Mouse (Mus musculus) hindbrain, embryonic 15.5 days (tissue): ENCODE measurements at regions not wholly inside any gene's neighbourhood (a gene's known extent, or its start where the extent isn't known, plus 50 kb on each side); places are given as distances from the start of the nearest gene placed in this dataset.

Source experiments
- ATAC-seq: fragments of 200-750 bp; cut with Nextera tagmentation; 2 replicates; pipeline ENCODE4 v1.8.0; 2017; ENCODE audit warnings: low read depth, moderate number of reproducible peaks, moderate TSS enrichment; ENCODE audit not compliant: low FRiP score
- H3K27ac ChIP-seq: fragments of 300-500 bp; sonication (generic); replicated peaks from 2 replicates; pipeline ENCODE4 v1.5.1; 2015; ENCODE audit warnings: mild to moderate bottlenecking, inconsistent platforms
- H3K27me3 ChIP-seq: fragments of 300-500 bp; sonication (generic); 2 replicates; pipeline ENCODE4 v1.6.1; 2015; ENCODE audit warnings: control low read depth, inconsistent platforms
- H3K36me3 ChIP-seq: fragments of 300-500 bp; sonication (generic); 2 replicates; pipeline ENCODE4 v1.6.1; 2015; ENCODE audit warnings: control low read depth, inconsistent platforms
- H3K4me1 ChIP-seq: fragments of 300-500 bp; sonication (generic); replicated peaks from 2 replicates; pipeline ENCODE4 v1.6.1; 2015; ENCODE audit warnings: control low read depth, inconsistent platforms
- H3K4me2 ChIP-seq: fragments of 300-500 bp; sonication (generic); 2 replicates; pipeline ENCODE4 v1.6.1; 2015; ENCODE audit warnings: moderate library complexity, mild to moderate bottlenecking, inconsistent platforms
- H3K4me3 ChIP-seq: fragments of 300-500 bp; sonication (generic); 2 replicates; pipeline ENCODE4 v1.5.1; 2015; ENCODE audit warnings: mild to moderate bottlenecking, inconsistent platforms
- H3K9ac ChIP-seq: fragments of 300-500 bp; sonication (generic); 2 replicates; pipeline ENCODE4 v1.6.1; 2015; ENCODE audit warnings: inconsistent platforms
- H3K9me3 ChIP-seq: fragments of 300-500 bp; sonication (generic); 2 replicates; pipeline ENCODE4 v1.6.1; 2016; ENCODE audit warnings: control low read depth, inconsistent platforms
- WGBS: fragments of 180-500 bp; shearing (Covaris S2); methylation state at CpG from one replicate; pipeline ENCODE4 v1.1.7; 2015; 5-methylcytosine and 5-hydroxymethylcytosine counted together

DNA sequence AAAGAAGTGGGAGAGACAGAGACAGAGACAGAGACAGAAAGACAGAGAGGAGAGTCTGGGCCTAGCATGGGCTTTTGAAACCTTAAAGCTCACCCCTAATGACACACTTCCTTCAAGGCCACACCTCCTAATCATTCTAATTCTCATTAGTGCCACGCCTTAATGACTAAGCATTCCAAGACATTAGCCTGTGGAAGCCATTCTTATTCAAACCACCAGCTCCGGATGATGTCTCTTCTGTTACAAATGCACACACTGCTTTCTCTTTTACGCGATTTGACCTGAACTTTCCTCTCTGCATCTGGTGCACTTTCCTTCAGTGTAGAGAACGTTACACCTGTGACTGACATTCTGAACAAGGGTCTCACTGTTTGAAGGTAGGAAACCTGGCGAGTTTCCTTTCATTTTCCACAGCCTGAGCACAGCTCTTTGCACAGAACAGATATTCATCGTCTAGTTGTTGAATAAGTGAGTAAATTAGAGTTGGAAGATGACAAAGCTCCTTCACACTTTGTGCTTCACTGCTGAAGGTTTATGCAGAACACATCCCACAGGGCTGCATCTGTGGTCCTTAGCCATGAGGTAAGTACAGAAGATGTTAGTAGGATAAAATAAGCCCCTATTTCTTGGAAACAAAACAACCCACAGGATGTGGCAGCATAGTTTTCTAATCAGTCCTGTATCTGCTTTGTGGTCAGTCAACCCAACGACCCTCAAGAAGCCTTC, 116.8 kb downstream of the Faxc start:
- H3K4me1 ChIP-seq: no peaks in the 10 kb centered on the region
- no peaks in the 10 kb centered on the region for H3K9me3 ChIP-seq
- WGBS: 66% methylated on average over 8 of the region's 8 CpGs
- H3K36me3 ChIP-seq: no peaks in the 10 kb centered on the region
- H3K27me3 ChIP-seq: no peaks in the 10 kb centered on the region
- ATAC-seq: no peak
- no peak overlapping the region for H3K27ac ChIP-seq
- H3K4me2 ChIP-seq: no peak overlapping the region
- H3K4me3 ChIP-seq: no peak overlapping the region
- no peak overlapping the region for H3K9ac ChIP-seq

DNA sequence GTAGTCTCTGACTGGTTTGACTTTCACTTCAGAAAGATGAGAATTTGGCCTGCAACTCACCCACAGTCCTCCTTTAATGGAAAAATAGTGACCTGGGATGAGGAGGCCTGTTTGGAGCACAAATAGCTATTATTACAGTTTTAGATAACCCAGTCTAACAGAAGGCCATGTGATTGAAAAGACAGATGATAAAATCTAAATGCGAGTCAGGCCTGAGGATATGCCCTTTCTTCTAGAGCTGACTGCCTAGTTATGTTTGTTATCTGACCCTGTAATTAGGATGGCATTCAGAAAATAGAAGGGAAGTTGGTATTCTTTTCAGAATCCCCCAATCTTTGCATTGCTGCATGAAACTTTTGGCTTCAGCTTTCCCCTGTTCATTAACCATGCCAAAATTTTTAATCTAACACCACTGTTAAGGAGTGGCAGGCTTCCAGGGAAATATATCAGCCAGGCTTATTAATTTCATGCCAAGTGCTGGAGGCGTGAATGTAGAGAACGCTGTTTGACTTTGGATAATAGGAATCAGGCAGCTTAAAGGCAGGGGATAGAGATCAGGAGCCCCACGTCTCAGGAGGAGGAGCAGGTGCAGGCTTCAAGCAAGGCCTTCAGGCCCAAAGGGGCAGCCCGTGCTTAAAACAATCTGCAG, 135.8 kb downstream of the Faxc start:
- no peak overlapping the region for H3K27ac ChIP-seq
- ATAC-seq: peak; percentile 75
- 25% methylated on average over 5 of the region's 5 CpGs for WGBS

DNA sequence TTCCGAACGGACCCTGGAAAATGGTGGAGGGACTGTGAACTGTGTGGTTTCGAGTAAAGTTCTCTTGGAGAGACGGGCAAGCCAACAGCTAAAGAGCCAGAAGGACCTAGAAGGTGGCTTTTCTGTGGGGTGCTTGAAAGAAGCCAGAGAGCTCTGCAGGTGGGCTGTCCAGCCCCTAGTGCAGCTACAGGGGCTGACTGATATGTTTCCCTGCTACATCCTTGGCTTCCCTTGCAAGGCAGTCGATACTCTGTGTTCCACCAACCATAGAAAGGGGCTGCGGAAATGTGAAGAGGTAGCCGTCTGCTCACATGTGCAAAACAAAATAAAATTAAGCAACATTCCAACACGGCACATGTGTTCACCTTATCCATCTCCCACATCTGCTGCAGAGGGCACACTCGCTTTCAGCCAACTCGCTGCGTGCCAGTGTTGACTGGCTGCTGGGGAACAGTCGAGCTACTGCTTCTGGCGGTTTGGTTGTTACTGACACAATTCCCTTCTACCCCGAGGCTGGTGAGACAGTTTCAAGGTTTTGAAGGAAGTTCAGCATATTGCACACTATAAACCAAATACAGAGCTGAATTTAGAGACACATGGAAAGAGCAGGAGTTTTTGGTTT, 136.7 kb downstream of the Faxc start:
- Histone ChIP-seq H3K9me3 (no peaks in the 10 kb centered on the region), H3K4me1 (peaks cover 6% of the 10 kb centered on the region), H3K4me3 (no peak overlapping the region), H3K9ac (no peak overlapping the region), H3K27ac (no peak overlapping the region; the same call in 1 of the 2 replicates), H3K4me2 (peak overlapping the region; percentile 5; the same call in 1 of the 2 replicates), H3K27me3 (no peaks in the 10 kb centered on the region), H3K36me3 (no peaks in the 10 kb centered on the region)
- ATAC-seq: peak; percentile 59; the same call in 1 of the 2 replicates
- WGBS: 51% methylated on average over 14 of the region's 14 CpGs

More for the DNA sequence above, 135.8 kb downstream of the Faxc start:
- Histone ChIP-seq H3K4me3 (no peak overlapping the region), H3K9ac (no peak overlapping the region), H3K4me2 (no peak overlapping the region), H3K36me3 (no peaks in the 10 kb centered on the region), H3K9me3 (no peaks in the 10 kb centered on the region), H3K27me3 (no peaks in the 10 kb centered on the region), H3K4me1 (peaks cover 6% of the 10 kb centered on the region)

DNA sequence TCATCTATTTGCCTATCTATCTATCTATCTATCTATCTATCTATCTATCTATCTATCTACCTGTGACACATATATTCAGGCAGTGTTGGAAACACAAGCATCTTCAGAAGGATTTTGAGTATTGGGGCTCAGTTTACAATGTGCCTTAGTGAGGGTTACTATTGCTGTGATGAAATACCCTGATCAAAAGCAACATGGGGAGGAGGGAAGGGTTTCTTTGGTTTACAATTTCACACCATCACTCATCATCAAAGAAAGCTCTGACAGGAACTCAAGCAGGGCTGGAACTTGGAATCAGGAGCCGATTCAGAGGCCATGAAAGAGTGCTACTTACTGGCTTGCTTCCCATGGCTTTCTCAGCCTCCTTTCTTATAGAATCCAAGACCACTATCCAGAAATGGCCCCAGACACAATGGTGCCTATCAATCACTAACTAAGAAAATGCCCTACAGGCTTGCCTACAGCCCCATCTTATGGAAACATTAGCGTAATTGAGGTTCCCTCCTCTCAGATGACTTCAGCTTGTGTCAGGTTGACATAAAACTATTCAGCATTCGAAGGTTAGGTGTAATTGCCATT, 157.2 kb downstream of the Faxc start:
- no peaks in the 10 kb centered on the region for H3K36me3 ChIP-seq
- no peak overlapping the region for H3K4me2 ChIP-seq
- no peak overlapping the region for H3K27ac ChIP-seq
- H3K27me3 ChIP-seq: no peaks in the 10 kb centered on the region
- peak; percentile 61 for ATAC-seq
- H3K9ac ChIP-seq: no peak overlapping the region
- H3K4me3 ChIP-seq: no peak overlapping the region
- no peaks in the 10 kb centered on the region; the same call in 1 of the 2 replicates for H3K4me1 ChIP-seq
- peaks cover 4% of the 10 kb centered on the region; the same call in 1 of the 2 replicates for H3K9me3 ChIP-seq
- 29% methylated on average over 3 of the region's 3 CpGs for WGBS

DNA sequence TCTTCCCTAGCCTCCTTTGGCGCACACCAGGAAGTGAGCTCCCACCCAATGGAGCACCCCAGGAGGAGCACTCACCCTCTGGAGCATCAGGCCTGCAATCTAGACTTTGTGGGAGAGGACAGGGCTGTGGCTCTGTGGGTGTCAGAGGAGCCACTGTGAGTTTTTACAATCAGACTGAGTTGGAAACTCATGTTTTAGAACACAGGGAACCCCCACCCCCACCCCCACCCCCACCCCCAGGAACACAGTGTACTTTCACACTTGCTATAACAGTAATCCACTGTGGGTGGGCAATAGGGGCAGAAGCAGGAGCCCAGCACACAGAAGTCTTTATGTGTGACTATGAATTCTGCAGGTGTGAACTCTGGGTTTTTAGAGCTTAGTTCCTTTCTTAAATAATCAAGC, 158.5 kb downstream of the Faxc start:
- no peak overlapping the region for H3K4me3 ChIP-seq
- no peaks in the 10 kb centered on the region for H3K36me3 ChIP-seq
- no peaks in the 10 kb centered on the region for H3K9me3 ChIP-seq
- H3K4me2 ChIP-seq: no peak overlapping the region
- H3K27me3 ChIP-seq: no peaks in the 10 kb centered on the region
- WGBS: 94% methylated on average over 1 of the region's 1 CpGs
- ATAC-seq: no peak
- no peak overlapping the region for H3K27ac ChIP-seq
- H3K9ac ChIP-seq: no peak overlapping the region
- peaks cover 5% of the 10 kb centered on the region for H3K4me1 ChIP-seq

DNA sequence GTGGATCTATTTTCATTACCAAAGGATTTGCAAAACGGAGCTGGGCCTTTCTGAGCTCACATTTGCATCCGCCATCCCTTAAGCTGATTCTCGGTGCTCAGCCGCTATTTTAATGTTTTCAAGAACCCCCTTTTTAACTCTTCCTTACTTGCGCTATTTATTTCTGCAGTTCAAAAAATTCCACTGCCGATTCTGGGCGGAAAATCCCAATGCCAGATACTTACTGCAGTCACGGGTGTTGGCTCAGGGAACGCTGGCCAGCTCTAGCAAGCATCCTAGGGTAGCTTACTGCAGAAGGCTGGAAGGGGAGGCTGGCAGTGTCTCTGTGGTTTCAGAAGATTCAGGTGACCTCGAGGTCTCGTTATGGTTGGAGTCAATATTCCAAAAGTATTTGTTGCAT, 159.4 kb downstream of the Faxc start:
- Histone ChIP-seq H3K4me1 (peaks cover 14% of the 10 kb centered on the region), H3K9ac (no peak overlapping the region), H3K36me3 (no peaks in the 10 kb centered on the region), H3K27me3 (no peaks in the 10 kb centered on the region), H3K4me2 (no peak overlapping the region), H3K4me3 (no peak overlapping the region), H3K9me3 (no peaks in the 10 kb centered on the region), H3K27ac (no peak overlapping the region)
- 80% methylated on average over 11 of the region's 11 CpGs for WGBS
- ATAC-seq: no peak

DNA sequence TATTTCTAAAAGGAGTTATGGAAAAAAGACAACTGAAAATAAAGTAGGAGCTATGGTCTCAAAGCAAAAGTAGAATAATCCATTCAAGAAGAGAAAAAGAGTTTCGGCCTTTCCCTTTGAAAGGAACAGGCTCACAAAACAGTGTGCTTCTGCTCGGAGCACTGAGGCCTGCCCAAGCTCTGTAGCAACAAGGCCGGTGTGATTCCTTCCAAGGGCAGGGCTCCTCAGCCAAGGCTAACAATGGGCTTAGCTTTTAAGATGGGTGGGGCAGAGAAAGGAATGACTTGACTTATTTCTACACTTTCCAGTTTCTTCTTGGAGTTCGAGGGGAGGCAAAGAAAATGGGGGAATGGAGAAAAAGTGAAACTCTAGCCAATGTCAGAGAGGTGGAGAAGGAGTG, 161.4 kb downstream of the Faxc start:
- Histone ChIP-seq H3K4me1 (peaks cover 24% of the 10 kb centered on the region), H3K9me3 (no peaks in the 10 kb centered on the region), H3K4me2 (no peak overlapping the region), H3K9ac (no peak overlapping the region), H3K27me3 (no peaks in the 10 kb centered on the region), H3K27ac (no peak overlapping the region), H3K4me3 (no peak overlapping the region), H3K36me3 (no peaks in the 10 kb centered on the region)
- ATAC-seq: no peak
- 83% methylated on average over 4 of the region's 4 CpGs for WGBS

DNA sequence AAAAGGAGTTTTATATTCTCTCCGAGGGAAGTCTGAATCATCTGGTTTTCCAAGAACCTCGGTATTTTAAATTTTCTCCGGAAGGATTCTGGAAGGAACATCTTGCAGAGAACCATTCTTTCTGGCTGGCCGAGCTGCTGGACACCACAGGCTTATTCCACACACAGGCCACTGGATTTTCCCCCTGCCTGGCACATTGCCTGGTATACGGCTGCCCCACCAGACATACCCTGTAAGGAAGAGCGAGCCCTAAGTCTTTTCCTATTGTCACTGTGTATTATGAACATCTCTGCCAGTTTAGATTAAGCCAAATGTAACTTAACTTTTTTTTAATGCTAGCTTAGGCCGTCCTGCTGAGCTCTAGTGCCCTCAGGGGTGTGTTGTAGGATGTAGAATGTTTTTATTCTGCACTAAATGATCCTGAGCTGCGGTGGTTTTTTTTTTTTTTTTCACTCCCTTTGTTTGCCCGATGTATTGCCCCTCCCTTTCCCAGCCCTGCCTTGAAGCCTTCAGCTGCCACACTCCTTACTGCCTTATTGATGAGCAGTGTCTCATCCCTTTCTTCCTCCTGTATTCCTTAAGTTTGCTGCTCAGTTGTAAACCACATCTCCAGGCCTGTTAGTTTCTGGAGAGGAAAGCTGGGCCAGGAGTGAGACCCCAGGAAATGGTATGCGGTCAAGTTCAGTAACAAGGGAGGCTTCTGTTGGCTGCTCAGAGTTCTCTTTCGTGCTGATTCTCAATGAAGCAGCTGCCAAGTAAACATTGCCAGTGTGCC, 164.3 kb downstream of the Faxc start:
- Histone ChIP-seq H3K4me2 (peak overlapping the region; percentile 26; the same call in 1 of the 2 replicates), H3K27me3 (no peaks in the 10 kb centered on the region), H3K4me1 (peaks cover 24% of the 10 kb centered on the region), H3K4me3 (no peak overlapping the region), H3K9ac (no peak overlapping the region), H3K27ac (peak overlapping the region; percentile 73), H3K9me3 (no peaks in the 10 kb centered on the region), H3K36me3 (no peaks in the 10 kb centered on the region)
- 15% methylated on average over 11 of the region's 11 CpGs for WGBS
- peak; percentile 81 for ATAC-seq

DNA sequence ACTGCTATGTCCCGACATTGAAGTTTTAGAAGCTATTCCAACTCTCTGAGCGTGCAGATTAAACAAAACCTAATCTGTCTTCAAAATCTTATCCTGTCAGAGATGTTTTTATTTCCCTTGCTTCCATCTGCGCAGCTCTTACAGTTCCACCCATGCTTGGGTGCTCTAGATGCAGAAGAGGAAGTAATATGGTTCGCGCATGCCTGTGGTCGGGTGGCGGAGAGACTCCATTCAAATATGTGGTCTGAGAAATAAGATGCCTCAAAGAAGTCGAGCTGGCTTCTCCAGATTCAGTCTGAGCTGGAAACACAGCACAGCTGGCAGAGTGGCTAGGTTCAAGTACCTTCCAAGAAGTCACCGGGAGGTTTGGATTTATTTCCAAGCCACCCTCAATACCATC, 167.5 kb downstream of the Faxc start:
- ATAC-seq: no peak
- no peak overlapping the region for H3K4me3 ChIP-seq
- 91% methylated on average over 9 of the region's 9 CpGs for WGBS

DNA sequence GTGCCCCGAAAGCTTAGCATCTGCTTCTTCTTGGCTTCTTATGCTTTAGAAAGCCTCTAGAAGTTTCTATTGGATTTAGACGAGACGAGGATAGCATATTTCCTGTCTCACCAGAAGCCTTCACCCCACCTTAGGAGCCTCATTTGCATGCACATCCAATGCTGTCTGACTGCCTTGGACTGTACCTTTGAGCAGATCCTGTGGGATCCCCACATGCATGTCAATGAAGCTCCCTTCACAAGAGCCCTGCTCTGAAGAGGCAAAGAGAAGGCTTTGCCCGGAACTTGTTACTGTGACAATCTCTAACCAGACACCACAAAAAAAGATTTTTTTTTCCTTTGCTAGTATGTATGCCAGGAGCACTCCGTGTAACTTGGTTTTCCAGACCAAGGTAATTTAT, 171.3 kb downstream of the Faxc start:
- Histone ChIP-seq H3K9me3 (no peaks in the 10 kb centered on the region), H3K9ac (no peak overlapping the region), H3K27me3 (no peaks in the 10 kb centered on the region), H3K27ac (peak overlapping the region; percentile 61), H3K4me3 (no peak overlapping the region), H3K4me2 (no peak overlapping the region), H3K36me3 (no peaks in the 10 kb centered on the region), H3K4me1 (peaks cover 4% of the 10 kb centered on the region; the same call in 1 of the 2 replicates)
- 54% methylated on average over 5 of the region's 5 CpGs for WGBS
- ATAC-seq: peak; percentile 90

More for the DNA sequence above, 167.5 kb downstream of the Faxc start:
- peaks cover 25% of the 10 kb centered on the region for H3K4me1 ChIP-seq
- no peak overlapping the region for H3K4me2 ChIP-seq
- no peak overlapping the region for H3K27ac ChIP-seq
- no peak overlapping the region for H3K9ac ChIP-seq
- no peaks in the 10 kb centered on the region for H3K27me3 ChIP-seq
- H3K36me3 ChIP-seq: no peaks in the 10 kb centered on the region
- no peaks in the 10 kb centered on the region for H3K9me3 ChIP-seq

DNA sequence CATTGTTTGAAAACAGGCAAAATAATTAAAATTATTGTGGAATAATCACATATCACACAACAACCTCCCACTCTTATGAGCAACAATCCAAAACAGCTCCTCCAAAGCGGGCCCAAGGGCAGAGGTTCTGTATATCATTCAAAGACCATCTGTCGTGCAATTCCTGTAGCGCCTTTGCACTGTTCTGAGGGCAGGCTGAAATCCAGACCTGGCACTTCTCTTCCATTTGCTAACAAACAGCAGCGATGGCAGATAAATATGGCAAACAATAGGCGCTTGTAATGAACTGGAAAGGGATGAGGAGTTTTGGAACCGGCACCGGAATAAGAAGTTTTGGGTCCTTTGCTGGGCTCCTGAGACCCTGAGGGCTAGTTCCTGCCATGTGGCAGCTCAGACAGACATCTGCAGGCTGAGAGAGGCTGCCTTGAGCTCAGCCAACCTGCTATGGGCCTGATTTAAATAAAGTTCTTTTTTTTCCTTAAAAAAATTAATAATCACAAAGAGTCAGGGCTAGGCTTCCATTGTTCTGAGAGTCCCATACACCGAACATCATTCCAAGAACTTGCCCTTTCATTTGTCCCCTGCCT, 172.0 kb downstream of the Faxc start:
- ATAC-seq: peak; percentile 80
- H3K27me3 ChIP-seq: no peaks in the 10 kb centered on the region
- H3K27ac ChIP-seq: peak overlapping the region; percentile 61
- H3K36me3 ChIP-seq: no peaks in the 10 kb centered on the region
- peaks cover 4% of the 10 kb centered on the region; the same call in 1 of the 2 replicates for H3K4me1 ChIP-seq
- WGBS: 44% methylated on average over 8 of the region's 8 CpGs
- no peak overlapping the region for H3K4me3 ChIP-seq
- H3K9ac ChIP-seq: no peak overlapping the region
- no peak overlapping the region for H3K4me2 ChIP-seq
- H3K9me3 ChIP-seq: no peaks in the 10 kb centered on the region
